Mouse (Mus musculus): ENCODE measurements at regions not wholly inside any gene's neighbourhood (a gene's known extent, or its start where the extent isn't known, plus 50 kb on each side); places are given as distances from the start of the nearest gene placed in this dataset.

GRCm38 (mm10) chr4:124086801-124087200, 169.0 kb upstream of the 4930535I16Rik start:
- TF ChIP-seq CTCF (IDR thresholded peaks at IDR 0.05; ENCODE audit: insufficient read depth, low read depth, low read length) (no peak), POLR2A (IDR thresholded peaks at IDR 0.05; ENCODE audit: insufficient read depth, low read depth, low read length) (no peak)

Measured in olfactory bulb, adult 2 months (tissue).